Mouse (Mus musculus): ENCODE measurements around the gene Naga. TPM values are rescaled to one million over a fixed set of nuclear protein-coding genes. Genes with fewer than 3 reads are reported as not detected.

Naga gene
- polyA plus RNA-seq, 1 experiment = 196 TPM

DNA sequence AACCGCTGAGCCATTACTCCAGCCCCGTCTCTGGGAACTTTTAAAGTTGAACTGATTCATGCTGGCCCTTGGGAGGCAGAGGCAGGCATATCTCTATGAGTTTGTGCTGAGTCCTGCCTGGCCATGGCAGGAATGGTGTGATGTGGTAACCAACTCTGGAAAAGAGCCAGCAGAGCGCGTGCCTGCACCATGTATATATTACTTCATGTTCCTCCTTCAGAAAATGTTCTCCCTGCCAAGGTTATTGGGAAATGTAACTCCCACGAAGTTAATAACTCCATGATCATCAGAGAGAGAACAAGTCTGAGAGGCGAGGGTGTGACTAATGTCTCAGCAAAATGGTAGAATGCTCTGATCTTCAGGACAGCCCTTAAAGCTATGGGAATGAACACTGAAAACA, 20.9 kb downstream of the Naga start:
- 57% methylated on average over 6 of the region's 6 CpGs for whole genome bisulfite sequencing
- no peaks in the 10 kb centered on the region; the same call in 1 of the 2 replicates for H3K4me1 ChIP-seq (ENCODE audit: control insufficient read depth, insufficient read depth, insufficient read length, low read length)
- H3K27ac ChIP-seq (ENCODE audit: insufficient read depth, low read depth, low read length) = no peak overlapping the region
- no peaks in the 10 kb centered on the region for H3K36me3 ChIP-seq (ENCODE audit: control insufficient read depth, insufficient read depth, low read length)
- no peak overlapping the region for H3K4me3 ChIP-seq (ENCODE audit: low read depth, low read length)
- no peaks in the 10 kb centered on the region for H3K27me3 ChIP-seq (ENCODE audit: control insufficient read depth, insufficient read depth, low read length)
- TF ChIP-seq CTCF (IDR thresholded peaks at IDR 0.05; ENCODE audit: extremely low read depth, insufficient read length, insufficient replicate concordance, low read depth, low read length) (no peak), POLR2A (IDR thresholded peaks at IDR 0.05; ENCODE audit: low read depth, low read length) (no peak)

DNA sequence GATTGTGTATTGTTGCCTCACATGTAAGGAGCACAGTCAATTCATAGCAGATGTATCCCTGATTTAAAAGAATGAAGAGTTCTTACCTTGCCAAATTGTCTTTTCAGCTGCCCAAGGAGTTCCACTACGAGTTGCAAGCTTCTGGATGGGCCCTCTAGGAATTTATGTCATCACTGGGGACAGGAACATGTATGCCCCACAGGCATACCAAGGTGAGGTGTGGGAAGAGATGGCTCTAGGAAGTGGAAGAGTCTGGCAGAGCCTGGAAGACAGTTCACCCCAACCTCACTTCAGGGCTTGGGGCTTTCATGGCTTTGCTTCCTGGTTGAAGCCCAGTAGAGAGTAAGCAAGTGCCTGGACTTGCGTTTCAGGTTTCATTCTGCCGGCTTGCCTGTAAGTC, 30.3 kb downstream of the Naga start:
- Histone ChIP-seq H3K4me3 (ENCODE audit: low read depth, low read length) (no peak overlapping the region), H3K27ac (ENCODE audit: insufficient read depth, low read depth, low read length) (no peak overlapping the region), H3K4me1 (ENCODE audit: control insufficient read depth, insufficient read depth, insufficient read length, low read length) (no peaks in the 10 kb centered on the region), H3K36me3 (ENCODE audit: control insufficient read depth, insufficient read depth, low read length) (no peaks in the 10 kb centered on the region), H3K27me3 (ENCODE audit: control insufficient read depth, insufficient read depth, low read length) (no peaks in the 10 kb centered on the region)
- WGBS = 59% methylated on average over 3 of the region's 3 CpGs
- no peak for TF ChIP-seq CTCF (IDR thresholded peaks at IDR 0.05; ENCODE audit: extremely low read depth, insufficient read length, insufficient replicate concordance, low read depth, low read length)
- no peak for TF ChIP-seq POLR2A (IDR thresholded peaks at IDR 0.05; ENCODE audit: low read depth, low read length)

DNA sequence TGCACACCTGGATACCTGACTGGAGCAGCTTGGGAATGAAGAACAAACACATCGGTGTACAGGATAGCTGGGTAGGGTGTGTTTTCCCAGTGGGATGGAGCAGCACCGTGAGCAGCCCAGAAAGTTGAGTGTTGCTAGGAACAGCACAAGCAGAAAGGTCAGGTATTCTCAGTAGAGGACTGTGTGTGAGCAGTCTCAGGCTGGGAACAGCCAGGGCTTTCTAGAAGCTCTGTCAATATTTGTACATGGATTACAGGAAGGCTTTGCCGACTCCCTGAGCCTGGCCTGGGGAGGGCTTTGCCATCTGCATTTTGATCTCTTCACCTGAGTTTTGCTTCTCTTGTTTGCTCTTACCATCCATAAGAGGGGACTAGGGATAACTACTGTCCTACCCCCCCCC, 31.6 kb downstream of the Naga start:
- Histone ChIP-seq H3K27ac (ENCODE audit: insufficient read depth, low read depth, low read length) (no peak overlapping the region), H3K4me1 (ENCODE audit: control insufficient read depth, insufficient read depth, insufficient read length, low read length) (no peaks in the 10 kb centered on the region), H3K4me3 (ENCODE audit: low read depth, low read length) (no peak overlapping the region), H3K27me3 (ENCODE audit: control insufficient read depth, insufficient read depth, low read length) (no peaks in the 10 kb centered on the region), H3K36me3 (ENCODE audit: control insufficient read depth, insufficient read depth, low read length) (no peaks in the 10 kb centered on the region)
- WGBS = 30% methylated on average over 3 of the region's 3 CpGs
- TF ChIP-seq CTCF (IDR thresholded peaks at IDR 0.05; ENCODE audit: extremely low read depth, insufficient read length, insufficient replicate concordance, low read depth, low read length) = no peak
- no peak for TF ChIP-seq POLR2A (IDR thresholded peaks at IDR 0.05; ENCODE audit: low read depth, low read length)

DNA sequence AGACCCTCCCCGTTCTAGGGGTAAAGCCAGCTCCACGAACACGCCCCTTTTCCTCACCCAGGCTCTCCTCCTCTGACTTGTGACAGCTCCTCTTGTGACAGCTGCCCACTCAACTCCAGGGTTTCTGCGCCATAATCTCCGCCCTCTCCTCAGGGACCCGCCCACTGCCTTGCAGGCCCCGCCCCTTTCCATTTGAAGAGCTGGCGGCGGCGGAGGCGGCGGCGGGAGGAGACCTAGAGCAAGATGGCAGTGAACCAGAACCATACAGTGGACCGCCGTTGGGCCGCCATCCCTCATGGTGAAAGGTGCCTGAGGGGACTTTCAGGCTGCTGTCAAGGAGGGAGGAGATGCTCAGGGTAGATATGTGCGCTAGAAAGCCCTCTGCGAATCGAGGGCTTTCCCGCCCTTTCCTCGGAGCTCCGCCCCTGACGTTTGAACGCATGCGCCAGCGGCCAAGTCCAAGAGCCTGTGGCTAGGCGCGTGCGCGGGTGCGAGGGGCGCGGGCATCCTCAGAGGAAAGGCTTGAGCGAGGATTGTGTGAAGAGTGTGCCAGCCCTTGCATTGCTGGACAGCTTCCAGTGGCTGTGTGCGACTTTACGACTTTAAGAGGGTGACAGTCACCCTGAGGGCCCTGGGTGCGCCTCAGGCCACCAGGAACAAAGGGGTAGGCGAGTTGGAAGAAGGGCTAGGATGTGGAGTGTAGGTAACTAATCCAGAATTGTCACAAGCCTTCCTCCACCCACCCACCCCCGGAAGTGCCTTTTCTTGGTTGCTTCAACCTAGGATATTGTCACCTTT, 39.8 kb downstream of the Naga start, which contains the start of gene Wbp2nl:
TSS of gene Wbp2nl (plus strand) at position 191 of the 798 bp plus-strand sequence.
- Histone ChIP-seq H3K27me3 (ENCODE audit: control insufficient read depth, insufficient read depth, low read length) (peaks cover 4% of the 10 kb centered on the region; the same call in 1 of the 2 replicates), H3K4me1 (ENCODE audit: control insufficient read depth, insufficient read depth, insufficient read length, low read length) (no peaks in the 10 kb centered on the region), H3K4me3 (ENCODE audit: low read depth, low read length) (no peak within 1 kb of the TSS), H3K27ac (ENCODE audit: insufficient read depth, low read depth, low read length) (no peak within 1 kb of the TSS), H3K36me3 (ENCODE audit: control insufficient read depth, insufficient read depth, low read length) (no peaks in the 10 kb centered on the region)
- TF ChIP-seq CTCF (IDR thresholded peaks at IDR 0.05; ENCODE audit: extremely low read depth, insufficient read length, insufficient replicate concordance, low read depth, low read length) (no peak), POLR2A (IDR thresholded peaks at IDR 0.05; ENCODE audit: low read depth, low read length) (no peak)
- WGBS = 56% methylated on average over 39 of the region's 39 CpGs

DNA sequence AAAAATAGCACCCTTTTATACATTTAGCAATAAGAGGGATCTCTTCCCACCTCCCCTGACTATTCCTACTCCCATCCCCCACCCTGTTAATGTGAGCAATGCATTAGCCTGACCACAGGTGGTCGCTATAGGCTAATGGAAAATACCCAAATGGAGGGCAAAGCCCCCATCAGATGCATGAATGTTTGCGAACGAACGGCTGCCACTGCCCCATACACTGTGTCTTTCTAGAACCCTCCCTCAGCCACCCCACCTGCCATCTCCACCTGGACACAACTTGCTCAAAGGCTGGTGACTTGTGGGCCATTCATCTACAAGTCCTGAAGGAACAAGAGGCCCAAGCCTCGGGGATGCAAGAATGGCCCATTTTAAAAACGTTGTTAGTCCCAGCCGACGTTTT, 44.7 kb downstream of the Naga start:
- H3K4me3 ChIP-seq (ENCODE audit: low read depth, low read length) = no peak overlapping the region
- 38% methylated on average over 8 of the region's 8 CpGs for WGBS
- H3K4me1 ChIP-seq (ENCODE audit: control insufficient read depth, insufficient read depth, insufficient read length, low read length) = no peaks in the 10 kb centered on the region
- H3K36me3 ChIP-seq (ENCODE audit: control insufficient read depth, insufficient read depth, low read length) = no peaks in the 10 kb centered on the region
- H3K27ac ChIP-seq (ENCODE audit: insufficient read depth, low read depth, low read length) = no peak overlapping the region
- no peak for TF ChIP-seq POLR2A (IDR thresholded peaks at IDR 0.05; ENCODE audit: low read depth, low read length)
- TF ChIP-seq CTCF (IDR thresholded peaks at IDR 0.05; ENCODE audit: extremely low read depth, insufficient read length, insufficient replicate concordance, low read depth, low read length) = no peak
- peaks cover 4% of the 10 kb centered on the region; the same call in 1 of the 2 replicates for H3K27me3 ChIP-seq (ENCODE audit: control insufficient read depth, insufficient read depth, low read length)

DNA sequence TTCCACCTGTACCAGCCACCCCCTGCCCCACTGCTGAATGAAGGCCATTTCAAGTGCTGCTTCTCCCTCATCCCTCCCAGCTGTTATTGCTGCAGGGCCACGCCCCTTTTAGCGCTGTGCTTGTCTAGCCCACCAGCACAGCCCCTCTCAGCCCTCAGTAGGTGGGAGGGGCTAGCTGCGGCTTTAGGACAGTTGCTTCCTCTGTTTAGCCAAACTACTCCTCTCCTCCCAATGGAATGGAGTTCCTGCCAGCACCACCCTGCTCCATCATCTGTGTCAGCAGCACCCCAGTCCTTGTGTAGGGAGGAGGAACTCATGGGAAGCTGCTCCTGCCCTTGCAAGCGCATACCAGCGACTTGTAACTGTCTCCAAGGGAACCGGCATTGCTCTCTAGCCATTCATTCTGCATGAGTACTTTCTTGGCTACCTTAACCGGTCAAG, 45.4 kb downstream of the Naga start:
- Histone ChIP-seq H3K27ac (ENCODE audit: insufficient read depth, low read depth, low read length) (no peak overlapping the region), H3K27me3 (ENCODE audit: control insufficient read depth, insufficient read depth, low read length) (peaks cover 4% of the 10 kb centered on the region; the same call in 1 of the 2 replicates), H3K36me3 (ENCODE audit: control insufficient read depth, insufficient read depth, low read length) (no peaks in the 10 kb centered on the region), H3K4me3 (ENCODE audit: low read depth, low read length) (no peak overlapping the region), H3K4me1 (ENCODE audit: control insufficient read depth, insufficient read depth, insufficient read length, low read length) (no peaks in the 10 kb centered on the region)
- 16% methylated on average over 7 of the region's 7 CpGs for WGBS
- TF ChIP-seq CTCF (IDR thresholded peaks at IDR 0.05; ENCODE audit: extremely low read depth, insufficient read length, insufficient replicate concordance, low read depth, low read length) = no peak
- no peak for TF ChIP-seq POLR2A (IDR thresholded peaks at IDR 0.05; ENCODE audit: low read depth, low read length)

DNA sequence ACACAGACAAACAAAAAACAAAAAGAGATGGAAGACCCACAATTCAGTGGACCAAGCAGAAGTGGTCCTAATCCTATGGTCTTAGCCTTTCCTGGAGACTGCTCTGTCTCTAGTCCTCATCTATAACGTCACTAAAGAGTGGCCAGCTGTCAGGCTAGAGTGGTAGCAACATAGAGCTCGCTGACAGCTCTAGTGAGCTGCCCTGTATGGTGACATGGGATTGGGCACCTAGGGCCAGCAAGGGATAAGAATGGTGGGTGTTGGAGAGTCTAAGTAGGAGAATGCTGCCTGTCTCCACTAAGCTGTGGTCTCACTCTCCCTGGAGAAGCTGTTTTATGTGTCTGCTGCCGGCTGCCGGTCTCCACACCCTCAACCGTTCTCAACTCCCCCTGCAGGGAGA, 45.9 kb downstream of the Naga start:
- Histone ChIP-seq H3K27ac (ENCODE audit: insufficient read depth, low read depth, low read length) (no peak overlapping the region), H3K4me3 (ENCODE audit: low read depth, low read length) (no peak overlapping the region), H3K36me3 (ENCODE audit: control insufficient read depth, insufficient read depth, low read length) (no peaks in the 10 kb centered on the region), H3K27me3 (ENCODE audit: control insufficient read depth, insufficient read depth, low read length) (peaks cover 4% of the 10 kb centered on the region; the same call in 1 of the 2 replicates), H3K4me1 (ENCODE audit: control insufficient read depth, insufficient read depth, insufficient read length, low read length) (no peaks in the 10 kb centered on the region)
- 20% methylated on average over 5 of the region's 5 CpGs for WGBS
- no peak for TF ChIP-seq CTCF (IDR thresholded peaks at IDR 0.05; ENCODE audit: extremely low read depth, insufficient read length, insufficient replicate concordance, low read depth, low read length)
- TF ChIP-seq POLR2A (IDR thresholded peaks at IDR 0.05; ENCODE audit: low read depth, low read length) = no peak
